Mouse (Mus musculus) lung, embryonic 14.5 days (tissue): ENCODE measurements around the gene Zfp335. TPM values are rescaled to one million over a fixed set of nuclear protein-coding genes. Genes with fewer than 3 reads are reported as not detected.
A peak's percentile ranks its signal among the peaks of the same experiment; 100 is the strongest.
"Not testable (repeated sequence)": the region's sequence is repeated elsewhere in the genome, so short reads cannot be mapped to it uniquely, and the experiment has no call there.

Source experiments
- ATAC-seq: fragments of 200-750 bp; cut with Nextera tagmentation; 2 replicates; pipeline ENCODE4 v1.8.0; 2017; ENCODE audit warnings: mild to moderate bottlenecking, moderate TSS enrichment, moderate library complexity; ENCODE audit not compliant: insufficient read depth
- DNase-seq: peaks from one replicate; pipeline ENCODE4 v3.0.0-alpha.2; 2015
- H3K27ac ChIP-seq: fragments of 300-500 bp; sonication (generic); 2 replicates; pipeline ENCODE4 v1.5.1; 2014; ENCODE audit warnings: low read depth, mild to moderate bottlenecking, moderate library complexity
- H3K27me3 ChIP-seq: fragments of 300-500 bp; sonication (generic); 2 replicates; pipeline ENCODE4 v1.6.1; 2014; ENCODE audit warnings: low read length, control low read depth; ENCODE audit not compliant: insufficient read depth
- H3K36me3 ChIP-seq: fragments of 300-500 bp; sonication (generic); 2 replicates; pipeline ENCODE4 v1.6.1; 2014; ENCODE audit warnings: control low read depth; ENCODE audit not compliant: insufficient read depth
- H3K4me1 ChIP-seq: fragments of 300-500 bp; sonication (generic); 2 replicates; pipeline ENCODE4 v1.6.1; 2014; ENCODE audit warnings: antibody characterized with exemption, control low read depth; ENCODE audit not compliant: insufficient read depth
- H3K4me2 ChIP-seq: fragments of 300-500 bp; sonication (generic); 2 replicates; pipeline ENCODE4 v1.6.1; 2014; ENCODE audit warnings: mild to moderate bottlenecking
- H3K4me3 ChIP-seq: fragments of 300-500 bp; sonication (generic); 2 replicates; pipeline ENCODE4 v1.5.1; 2014; ENCODE audit warnings: low read depth, low read length
- H3K9ac ChIP-seq: fragments of 300-500 bp; sonication (generic); 2 replicates; pipeline ENCODE4 v1.6.1; 2014
- H3K9me3 ChIP-seq: fragments of 300-500 bp; sonication (generic); 2 replicates; pipeline ENCODE4 v1.6.1; 2016; ENCODE audit warnings: low read depth, low read length, control low read depth
- CTCF ChIP-seq: IDR thresholded peaks from 2 replicates; pipeline ENCODE4 v1.5.1; 2016; ENCODE audit warnings: antibody characterized with exemption, low read depth
- WGBS: fragments of 180-500 bp; shearing (Covaris S2); extraction: QIAGEN DNeasy Blood & Tissue Kit; methylation state at CpG from one replicate; pipeline ENCODE4 v1.1.7; 2014; 5-methylcytosine and 5-hydroxymethylcytosine counted together
- polyA plus RNA-seq: library from polyadenylated mRNA; unstranded; fragments of >200 nt; fragmentation: Nextera tagmentation; extraction: Ambion mirVana; gene quantifications from 2 replicates; pipeline ENCODE4 v1.2.1, GENCODE M21; 2014

The Zfp335 gene
- polyA plus RNA-seq, 1 experiment from 2014 or later, result 15.8 TPM

DNA sequence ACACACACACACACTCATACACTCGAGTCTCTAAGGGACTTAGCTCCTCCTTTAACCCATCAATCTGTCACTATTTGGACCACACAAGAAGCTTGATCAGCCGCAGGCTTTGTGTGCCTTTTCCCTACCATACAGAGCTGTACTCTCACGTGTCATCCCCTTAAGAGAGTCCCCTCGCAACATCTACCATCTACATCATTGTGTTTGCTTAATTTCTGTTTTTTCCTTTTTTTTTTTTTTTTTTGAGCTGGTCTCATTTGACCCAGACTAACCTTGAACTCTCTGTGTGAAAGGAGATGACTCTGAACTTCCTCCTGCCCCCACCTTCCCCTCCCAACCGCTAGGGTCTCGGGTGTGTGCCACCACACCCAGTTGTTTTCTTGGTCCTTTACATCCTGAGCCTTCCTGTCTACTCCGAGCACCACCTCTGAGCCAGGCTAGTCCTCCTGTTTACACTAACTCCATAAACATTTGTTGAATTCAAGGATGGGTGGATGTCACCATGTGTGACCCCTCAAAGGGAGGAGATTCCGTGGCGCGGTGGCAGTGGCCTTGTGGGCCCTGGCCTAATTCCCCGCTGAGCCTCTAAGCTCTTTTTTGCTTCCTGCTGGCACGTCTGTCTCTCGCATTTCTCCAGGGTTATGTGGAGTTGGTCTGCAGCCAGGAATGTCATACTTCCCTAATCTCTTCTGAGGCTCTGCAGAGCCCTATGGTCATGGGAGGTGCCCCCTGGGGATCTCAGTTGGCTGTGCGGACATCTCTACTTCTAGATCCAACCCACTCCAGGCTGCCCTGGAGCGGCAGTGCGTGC, 44.6 kb downstream of the Zfp335 start:
- 27% methylated on average over 16 of the region's 16 CpGs for WGBS
- DNase-seq (peak; percentile 89), ATAC-seq (peak; percentile 61)
- Histone ChIP-seq H3K4me3 (no peak overlapping the region), H3K4me1 (peaks cover 13% of the 10 kb centered on the region), H3K27ac (peak overlapping the region; percentile 86), H3K36me3 (no peaks in the 10 kb centered on the region), H3K9ac (no peak overlapping the region), H3K4me2 (no peak overlapping the region), H3K9me3 (peaks cover 5% of the 10 kb centered on the region; the same call in 1 of the 2 replicates), H3K27me3 (no peaks in the 10 kb centered on the region)
- peak; percentile 34 for TF ChIP-seq CTCF

- no peaks in the 10 kb centered on the region for H3K36me3 ChIP-seq
- H3K27me3 ChIP-seq, result no peaks in the 10 kb centered on the region
- H3K4me2 ChIP-seq, result no peak overlapping the region
- H3K4me1 ChIP-seq, result peaks cover 26% of the 10 kb centered on the region
- no peak overlapping the region for H3K9ac ChIP-seq
- DNase-seq (no peak), ATAC-seq (no peak)
- no peak overlapping the region for H3K27ac ChIP-seq
- H3K9me3 ChIP-seq, result peaks cover 5% of the 10 kb centered on the region; the same call in 1 of the 2 replicates
- 70% methylated on average over 4 of the region's 4 CpGs for WGBS
- H3K4me3 ChIP-seq, result no peak overlapping the region
- no peak for TF ChIP-seq CTCF
Measured at GRCm38 (mm10) chr2:164864593-164864992, 47.0 kb downstream of the Zfp335 start.

- H3K4me3 ChIP-seq, H3K4me2 ChIP-seq, H3K27ac ChIP-seq, H3K36me3 ChIP-seq, H3K27me3 ChIP-seq, H3K9me3 ChIP-seq, H3K9ac ChIP-seq, ATAC-seq, DNase-seq: not testable (repeated sequence)
- H3K4me1 ChIP-seq, result peaks cover 31% of the 10 kb centered on the region
- WGBS, result 93% methylated on average over 9 of the region's 9 CpGs
Measured at GRCm38 (mm10) chr2:164863411-164863810, 48.1 kb downstream of the Zfp335 start.

DNA sequence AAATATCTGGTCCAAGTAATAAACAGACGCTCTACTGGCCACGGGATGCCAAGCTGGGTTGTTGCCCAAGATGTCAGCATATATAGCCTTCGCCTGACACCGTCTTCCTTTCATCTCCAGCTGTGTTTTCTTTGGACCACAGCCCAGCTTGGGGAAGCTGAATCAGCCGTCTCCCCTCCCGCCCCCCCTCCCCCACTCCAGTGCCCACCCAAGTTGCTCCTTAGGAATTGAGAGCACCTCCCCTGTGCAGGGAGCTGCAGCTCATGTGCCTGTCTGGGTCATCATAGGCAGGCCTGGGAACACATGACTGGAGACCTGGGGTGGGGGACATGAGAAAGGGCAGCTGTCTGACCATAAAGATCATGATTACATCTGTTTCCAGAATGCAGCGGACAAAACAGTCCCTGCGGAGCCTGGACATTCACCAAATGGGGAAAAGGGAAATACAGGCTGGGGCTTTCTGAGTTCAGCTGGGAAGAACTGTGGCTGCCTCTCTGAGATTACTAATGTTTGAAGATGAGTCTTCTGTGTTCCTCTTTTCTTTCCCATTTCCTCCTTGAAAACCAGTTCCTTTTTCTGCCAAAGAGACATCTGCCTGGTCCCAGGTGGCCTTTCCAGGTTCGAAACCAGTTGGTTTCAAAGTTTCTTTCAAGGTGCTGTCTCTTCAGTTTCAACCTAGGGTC, 49.2 kb downstream of the Zfp335 start:
- H3K4me2 ChIP-seq, result peak overlapping the region; percentile 25; the same call in 1 of the 2 replicates
- peak; percentile 88 for ATAC-seq
- peaks cover 30% of the 10 kb centered on the region for H3K4me1 ChIP-seq
- no peaks in the 10 kb centered on the region for H3K36me3 ChIP-seq
- H3K4me3 ChIP-seq, result no peak overlapping the region
- TF ChIP-seq CTCF, result no peak
- 14% methylated on average over 9 of the region's 9 CpGs for WGBS
- H3K27me3 ChIP-seq, result no peaks in the 10 kb centered on the region
- H3K9me3 ChIP-seq, result no peaks in the 10 kb centered on the region
- H3K27ac ChIP-seq, result peak overlapping the region; percentile 87
- peak; percentile 99 for DNase-seq
- H3K9ac ChIP-seq, result no peak overlapping the region

DNA sequence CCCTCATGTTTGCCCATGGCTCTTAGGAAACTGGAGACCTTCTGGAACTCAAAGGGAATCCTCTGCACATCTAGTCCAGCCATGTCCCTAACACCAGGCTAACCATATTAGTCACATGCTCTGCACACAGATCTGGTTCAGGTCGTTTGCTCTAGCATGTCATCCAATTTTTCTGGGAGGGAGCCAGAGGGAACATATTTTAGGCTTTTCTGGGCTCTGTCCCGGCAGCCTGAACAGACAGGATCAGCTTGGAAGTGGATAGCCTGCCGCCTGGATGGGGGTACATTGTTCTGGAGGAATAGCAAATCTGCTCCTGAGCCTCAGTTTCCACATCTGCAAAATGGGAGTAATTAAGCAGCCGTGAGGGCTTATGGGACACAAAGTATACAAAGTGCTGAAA, 50.5 kb downstream of the Zfp335 start:
- Histone ChIP-seq H3K27me3 (peaks cover 6% of the 10 kb centered on the region; the same call in 1 of the 2 replicates), H3K9me3 (no peaks in the 10 kb centered on the region), H3K9ac (no peak overlapping the region), H3K27ac (peak overlapping the region; percentile 87; the same call in 1 of the 2 replicates), H3K36me3 (no peaks in the 10 kb centered on the region), H3K4me1 (peaks cover 29% of the 10 kb centered on the region), H3K4me2 (no peak overlapping the region), H3K4me3 (no peak overlapping the region)
- 50% methylated on average over 4 of the region's 4 CpGs for WGBS
- TF ChIP-seq CTCF, result no peak
- ATAC-seq (no peak), DNase-seq (no peak)

GRCm38 (mm10) chr2:164859640-164860432, 51.7 kb downstream of the Zfp335 start:
- Histone ChIP-seq H3K4me3 (no peak overlapping the region), H3K9me3 (no peaks in the 10 kb centered on the region), H3K9ac (no peak overlapping the region), H3K4me2 (no peak overlapping the region), H3K4me1 (peaks cover 31% of the 10 kb centered on the region), H3K27me3 (peaks cover 6% of the 10 kb centered on the region; the same call in 1 of the 2 replicates), H3K27ac (no peak overlapping the region), H3K36me3 (no peaks in the 10 kb centered on the region)
- no peak for TF ChIP-seq CTCF
- no peak for DNase-seq
- no peak for ATAC-seq
- WGBS, result 60% methylated on average over 9 of the region's 9 CpGs
